In genomic region chr2:34777237-34777868, GRCm38 (mm10) we compare ENCODE assay signal across 13 mouse cellular contexts. TPM values are rescaled to one million over a fixed set of nuclear protein-coding genes. Genes with fewer than 3 reads are reported as not detected.
DNase-seq lines count a peak whose midpoint lies in the region; ATAC-seq and TF ChIP-seq lines count a peak whose summit lies in the region.
"Had no signal": no experiment of that assay in that cellular context is flagged by ENCODE, and none has a peak within 500 bp of the region (broad histone marks: within the 10 kb centered on the region; RNA-seq: fewer than 3 reads in every experiment).

No protein-coding gene starts in this region.

- TF ChIP-seq POLR2A in lung, adult 2 months (IDR thresholded peaks at IDR 0.05; ENCODE audit: borderline replicate concordance, extremely low read depth, low read depth, low read length): no peak

- TF ChIP-seq CTCF in lung, adult 2 months (IDR thresholded peaks at IDR 0.05; ENCODE audit: insufficient read depth, low read length): no peak

- ATAC-seq in heart, embryonic 11.5 days (replicated peaks; ENCODE audit: insufficient number of reproducible peaks, low FRiP score, low TSS enrichment): no peak
- ATAC-seq in lung, embryonic 15.5 days (ENCODE audit: borderline replicate concordance, extremely low read depth, low FRiP score, low TSS enrichment): no peak
- no peak for ATAC-seq in liver, embryonic 13.5 days (ENCODE audit: low read depth)
- no peak for ATAC-seq in stomach, embryonic 16.5 days (ENCODE audit: insufficient read depth, low FRiP score)

- H3K36me3 ChIP-seq in heart, embryonic 11.5 days (ENCODE audit: control insufficient read depth, insufficient read depth, low read length): peaks cover 45% of the 10 kb centered on the region
- H3K36me3 ChIP-seq in lung, embryonic 15.5 days: peaks cover 80% of the 10 kb centered on the region
- H3K36me3 ChIP-seq in liver, embryonic 13.5 days: peaks cover 95% of the 10 kb centered on the region
- H3K36me3 ChIP-seq in stomach, embryonic 16.5 days (ENCODE audit: control insufficient read depth, insufficient read depth, low read length): peaks cover 37% of the 10 kb centered on the region

- intact Hi-C loops in heart, postnatal 25 days (cut with DNase I): loop anchor here (10.0 kb wide), 1 partner anchor 327 kb away; the partner anchor contains the start of genes AI182371 and Cntrl

- no peaks in the 10 kb centered on the region for H3K27me3 ChIP-seq in heart, embryonic 11.5 days (ENCODE audit: control insufficient read depth, insufficient read depth, low read length)
- no peaks in the 10 kb centered on the region for H3K27me3 ChIP-seq in lung, embryonic 15.5 days
- H3K27me3 ChIP-seq in liver, embryonic 13.5 days: no peaks in the 10 kb centered on the region
- no peaks in the 10 kb centered on the region for H3K27me3 ChIP-seq in stomach, embryonic 16.5 days (ENCODE audit: control insufficient read depth, insufficient read depth, low read length)

- no peak overlapping the region for H3K27ac ChIP-seq in heart, embryonic 11.5 days (ENCODE audit: low read depth, low read length)
- no peak overlapping the region for H3K27ac ChIP-seq in lung, embryonic 15.5 days
- H3K27ac ChIP-seq in liver, embryonic 13.5 days: 0 out of 2 replicates have a peak overlapping the region, but pooled peaks have one; percentile 6
- no peak overlapping the region for H3K27ac ChIP-seq in stomach, embryonic 16.5 days (ENCODE audit: low read length)
- H3K27ac ChIP-seq: heart, embryonic 10.5 days had no signal

- H3K9me3 ChIP-seq in heart, embryonic 11.5 days (replicated peaks; ENCODE audit: control insufficient read depth, low read length): no peaks in the 10 kb centered on the region
- H3K9me3 ChIP-seq in lung, embryonic 15.5 days: no peaks in the 10 kb centered on the region
- no peaks in the 10 kb centered on the region for H3K9me3 ChIP-seq in liver, embryonic 13.5 days (replicated peaks)
- no peaks in the 10 kb centered on the region for H3K9me3 ChIP-seq in stomach, embryonic 16.5 days (replicated peaks; ENCODE audit: control insufficient read depth, low read length)
- H3K9me3 ChIP-seq: heart, embryonic 10.5 days had no signal

- 0 out of 2 replicates have a peak overlapping the region, but pooled peaks have one; percentile 2 for H3K4me2 ChIP-seq in heart, embryonic 11.5 days
- H3K4me2 ChIP-seq in lung, embryonic 15.5 days: peak overlapping the region; percentile 37; the same call in 1 of the 2 replicates
- peak overlapping the region; percentile 80; the same call in 1 of the 2 replicates for H3K4me2 ChIP-seq in liver, embryonic 13.5 days
- no peak overlapping the region; the same call in 1 of the 2 replicates for H3K4me2 ChIP-seq in stomach, embryonic 16.5 days (ENCODE audit: low read depth, low read length)

- no peak overlapping the region for H3K9ac ChIP-seq in heart, embryonic 11.5 days (ENCODE audit: low read depth, low read length)
- H3K9ac ChIP-seq in lung, embryonic 15.5 days: no peak overlapping the region
- H3K9ac ChIP-seq in liver, embryonic 13.5 days: no peak overlapping the region
- H3K9ac ChIP-seq in stomach, embryonic 16.5 days (ENCODE audit: low read length): no peak overlapping the region

- DNase-seq in heart, postnatal 25 days (ENCODE audit: low spot score): no peak
- DNase-seq in lung, adult 2 months: no peak
- no peak for DNase-seq in liver, embryonic 13.5 days
- no peak for DNase-seq in left cerebral cortex, adult 8-10 months (ENCODE audit: low spot score in 2 of 2)
- DNase-seq in layer of hippocampus, adult 11-12 months (ENCODE audit: low spot score): no peak
- DNase-seq: kidney, postnatal 36 days; left cerebral cortex, postnatal 4 days had no signal

- peaks cover 33% of the 10 kb centered on the region for H3K4me1 ChIP-seq in heart, embryonic 11.5 days (ENCODE audit: control insufficient read depth, insufficient read depth, low read length)
- H3K4me1 ChIP-seq in lung, embryonic 15.5 days: peaks cover 35% of the 10 kb centered on the region
- peaks cover 24% of the 10 kb centered on the region for H3K4me1 ChIP-seq in lung, adult 2 months (ENCODE audit: control insufficient read depth, insufficient read depth, low read length)
- H3K4me1 ChIP-seq in liver, embryonic 13.5 days (replicated peaks): peaks cover 65% of the 10 kb centered on the region
- peaks cover 37% of the 10 kb centered on the region for H3K4me1 ChIP-seq in stomach, embryonic 16.5 days (ENCODE audit: control insufficient read depth, insufficient read depth, low read length)

- 57% methylated on average over 1 of the region's 1 CpGs for WGBS in heart, embryonic 11.5 days (ENCODE audit: insufficient replicate concordance)
- 43% methylated on average over 1 of the region's 1 CpGs for WGBS in lung, embryonic 15.5 days
- WGBS in lung, adult 2 months: 38% methylated on average over 1 of the region's 1 CpGs
- 48% methylated on average over 1 of the region's 1 CpGs for WGBS in liver, embryonic 13.5 days (ENCODE audit: insufficient replicate concordance)
- 39% methylated on average over 1 of the region's 1 CpGs for WGBS in stomach, embryonic 16.5 days

- H3K4me3 ChIP-seq in heart, embryonic 11.5 days (ENCODE audit: low read depth, low read length): no peak overlapping the region
- no peak overlapping the region for H3K4me3 ChIP-seq in lung, embryonic 15.5 days
- no peak overlapping the region for H3K4me3 ChIP-seq in lung, adult 2 months (replicated peaks; ENCODE audit: extremely low read depth, low read depth, low read length)
- no peak overlapping the region for H3K4me3 ChIP-seq in liver, embryonic 13.5 days (replicated peaks)
- 0 out of 2 replicates have a peak overlapping the region, but pooled peaks have one; percentile 2 for H3K4me3 ChIP-seq in stomach, embryonic 16.5 days (replicated peaks; ENCODE audit: low read length)
- H3K4me3 ChIP-seq: heart, embryonic 10.5 days had no signal

RNA-seq across cellular contexts. Expression of gene Hspa5, which starts 5.6 kb away (rescaled TPM):
- polyA plus RNA-seq in heart, embryonic 11.5 days (2014; fragmentation: Nextera tagmentation; extraction: Ambion mirVana): 931 and 1,133 TPM in 2 replicates
- total RNA-seq in heart, postnatal 25 days (2021): 100 to 1,000 TPM; 686 to 854 TPM
- 1,024 and 1,028 TPM in 2 replicates for polyA plus RNA-seq in lung, embryonic 15.5 days (2015; fragmentation: Nextera tagmentation; extraction: Ambion mirVana)
- polyA plus RNA-seq in lung, adult 2 months (2012; rRNA removed): 463 and 672 TPM in 2 replicates
- 533 and 680 TPM in 2 replicates for polyA plus RNA-seq in liver, embryonic 13.5 days (2015; fragmentation: Nextera tagmentation; extraction: Ambion mirVana)
- polyA plus RNA-seq in stomach, embryonic 16.5 days (2015; fragmentation: Nextera tagmentation; extraction: Ambion mirVana): 941 and 997 TPM in 2 replicates
- 100 to 1,000 TPM; 180 to 225 (median 222) TPM for total RNA-seq in left cerebral cortex, adult 8-10 months (2022)

RNA-seq across cellular contexts. Expression of gene Gapvd1, which starts 22.3 kb away (rescaled TPM):
- 65.0 and 70.8 TPM in 2 replicates for polyA plus RNA-seq in heart, embryonic 11.5 days (2014; fragmentation: Nextera tagmentation; extraction: Ambion mirVana)
- total RNA-seq in heart, postnatal 25 days (2021): 10 to 100 TPM; 35.6 to 38.0 TPM
- 81.4 and 85.9 TPM in 2 replicates for polyA plus RNA-seq in lung, embryonic 15.5 days (2015; fragmentation: Nextera tagmentation; extraction: Ambion mirVana)
- polyA plus RNA-seq in lung, adult 2 months (2012; rRNA removed): 16.7 and 20.3 TPM in 2 replicates
- 75.0 and 86.9 TPM in 2 replicates for polyA plus RNA-seq in liver, embryonic 13.5 days (2015; fragmentation: Nextera tagmentation; extraction: Ambion mirVana)
- polyA plus RNA-seq in stomach, embryonic 16.5 days (2015; fragmentation: Nextera tagmentation; extraction: Ambion mirVana): 73.4 and 81.4 TPM in 2 replicates
- 10 to 100 TPM; 92.9 to 97.7 (median 96.1) TPM for total RNA-seq in left cerebral cortex, adult 8-10 months (2022)

RNA-seq across cellular contexts. Expression of gene Rabepk, which starts 22.4 kb away (rescaled TPM):
- polyA plus RNA-seq in heart, embryonic 11.5 days (2014; fragmentation: Nextera tagmentation; extraction: Ambion mirVana): 29.2 and 29.7 TPM in 2 replicates
- total RNA-seq in heart, postnatal 25 days (2021): 10 to 100 TPM; 11.3 to 15.5 TPM
- 38.4 and 45.4 TPM in 2 replicates for polyA plus RNA-seq in lung, embryonic 15.5 days (2015; fragmentation: Nextera tagmentation; extraction: Ambion mirVana)
- polyA plus RNA-seq in lung, adult 2 months (2012; rRNA removed): 18.8 and 24.4 TPM in 2 replicates
- polyA plus RNA-seq in liver, embryonic 13.5 days (2015; fragmentation: Nextera tagmentation; extraction: Ambion mirVana): 30.6 and 31.1 TPM in 2 replicates
- 33.4 and 40.6 TPM in 2 replicates for polyA plus RNA-seq in stomach, embryonic 16.5 days (2015; fragmentation: Nextera tagmentation; extraction: Ambion mirVana)
- 10 to 100 TPM; 31.8 to 36.6 (median 32.6) TPM for total RNA-seq in left cerebral cortex, adult 8-10 months (2022)

RNA-seq across cellular contexts. Expression of gene Fbxw2, which starts 48.8 kb away (rescaled TPM):
- polyA plus RNA-seq in heart, embryonic 11.5 days (2014; fragmentation: Nextera tagmentation; extraction: Ambion mirVana): 46.9 and 61.2 TPM in 2 replicates
- total RNA-seq in heart, postnatal 25 days (2021): 10 to 100 TPM; 41.9 to 45.2 TPM
- 93.2 and 94.1 TPM in 2 replicates for polyA plus RNA-seq in lung, embryonic 15.5 days (2015; fragmentation: Nextera tagmentation; extraction: Ambion mirVana)
- 46.0 and 59.3 TPM in 2 replicates for polyA plus RNA-seq in lung, adult 2 months (2012; rRNA removed)
- polyA plus RNA-seq in liver, embryonic 13.5 days (2015; fragmentation: Nextera tagmentation; extraction: Ambion mirVana): 57.7 and 61.5 TPM in 2 replicates
- polyA plus RNA-seq in stomach, embryonic 16.5 days (2015; fragmentation: Nextera tagmentation; extraction: Ambion mirVana): 73.5 and 74.5 TPM in 2 replicates
- 10 to 100 TPM; 84.5 to 99.0 (median 96.9) TPM for total RNA-seq in left cerebral cortex, adult 8-10 months (2022)

RNA-seq across cellular contexts. Expression of gene Gm34653, which starts 55.5 kb away (rescaled TPM):
- polyA plus RNA-seq in heart, embryonic 11.5 days (2014; fragmentation: Nextera tagmentation; extraction: Ambion mirVana): not detected in 2 replicates
- total RNA-seq in heart, postnatal 25 days (2021): not detected
- polyA plus RNA-seq in lung, embryonic 15.5 days (2015; fragmentation: Nextera tagmentation; extraction: Ambion mirVana): not detected in 2 replicates
- polyA plus RNA-seq in lung, adult 2 months (2012; rRNA removed): not detected in 2 replicates
- 0.08 TPM in 1 of 2 replicates, not detected in the other for polyA plus RNA-seq in liver, embryonic 13.5 days (2015; fragmentation: Nextera tagmentation; extraction: Ambion mirVana)
- not detected in 2 replicates for polyA plus RNA-seq in stomach, embryonic 16.5 days (2015; fragmentation: Nextera tagmentation; extraction: Ambion mirVana)
- total RNA-seq in left cerebral cortex, adult 8-10 months (2022): not detected
- total RNA-seq: left cerebral cortex, postnatal 4 days had no signal
- polyA plus RNA-seq: cortical plate, adult 2 months; heart, embryonic 10.5 days; stomach, embryonic 14.5 days had no signal
